ENCODE assay signal across 9 mouse cellular contexts in the genomic region with DNA sequence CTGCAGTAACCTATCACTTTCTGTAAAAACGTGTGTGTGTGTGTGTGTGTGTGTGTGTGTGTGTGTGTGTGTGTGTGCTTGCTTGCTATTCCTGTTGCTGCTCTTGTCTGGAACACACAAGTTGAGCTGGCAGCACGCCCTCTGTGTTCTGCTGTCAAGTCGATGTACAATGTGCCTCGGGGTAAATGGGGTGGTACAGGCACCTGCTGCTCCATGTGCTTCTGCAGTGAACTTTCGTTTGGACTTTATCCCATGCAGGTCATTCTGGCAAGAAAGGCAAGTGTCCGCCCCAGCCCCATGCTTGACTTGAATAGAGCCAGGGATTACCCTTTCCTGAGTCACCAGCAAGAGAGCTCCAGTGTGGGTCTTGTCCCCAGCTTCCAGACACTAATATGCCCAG. TPM values are rescaled to one million over a fixed set of nuclear protein-coding genes. Genes with fewer than 3 reads are reported as not detected.
DNase-seq lines count a peak whose midpoint lies in the region; ATAC-seq lines count a peak whose summit lies in the region.
"Had no signal": no experiment of that assay in that cellular context is flagged by ENCODE, and none has a peak within 500 bp of the region (broad histone marks: within the 10 kb centered on the region; RNA-seq: fewer than 3 reads in every experiment).

No protein-coding gene starts in this region.

- peak overlapping the region; percentile 54 for H3K4me3 ChIP-seq in megakaryocyte, embryonic 14.5 days (replicated peaks)
- no peak overlapping the region for H3K4me3 ChIP-seq in intestine, embryonic 15.5 days (replicated peaks)

- 71% methylated on average over 6 of the region's 6 CpGs for WGBS in intestine, embryonic 15.5 days

- no peak overlapping the region for H3K4me2 ChIP-seq in intestine, embryonic 15.5 days (replicated peaks)

- no peak for ATAC-seq in cerebellum, adult (ENCODE audit: insufficient number of reproducible peaks, low FRiP score, low TSS enrichment)
- ATAC-seq in megakaryocyte, adult 5-6 weeks (ENCODE audit: poor library complexity, severe bottlenecking): no peak
- peak; percentile 42; the same call in 1 of the 2 replicates for ATAC-seq in intestine, embryonic 15.5 days

- no peaks in the 10 kb centered on the region for H3K27me3 ChIP-seq in megakaryocyte, embryonic 14.5 days (replicated peaks)
- no peaks in the 10 kb centered on the region for H3K27me3 ChIP-seq in intestine, embryonic 15.5 days (replicated peaks)

- H3K36me3 ChIP-seq in megakaryocyte, embryonic 14.5 days (replicated peaks; ENCODE audit: low read length): peaks cover 94% of the 10 kb centered on the region
- no peaks in the 10 kb centered on the region for H3K36me3 ChIP-seq in intestine, embryonic 15.5 days

- peak; percentile 78 for DNase-seq in cerebellum, adult 11-12 months
- DNase-seq in right cerebral cortex, postnatal 14 days: peak; percentile 74
- DNase-seq in spleen, postnatal 36 days (ENCODE audit: low spot score in 2 of 2): no peak
- no peak for DNase-seq in retina, postnatal 1 day

- no peak overlapping the region for H3K9ac ChIP-seq in intestine, embryonic 15.5 days

- no peaks in the 10 kb centered on the region for H3K9me3 ChIP-seq in megakaryocyte, embryonic 14.5 days
- H3K9me3 ChIP-seq in intestine, embryonic 15.5 days: no peaks in the 10 kb centered on the region

- no peak overlapping the region for H3K27ac ChIP-seq in intestine, embryonic 15.5 days

- H3K4me1 ChIP-seq in megakaryocyte, embryonic 14.5 days: peaks cover 100% of the 10 kb centered on the region
- peaks cover 22% of the 10 kb centered on the region for H3K4me1 ChIP-seq in intestine, embryonic 15.5 days (replicated peaks)

RNA-seq across cellular contexts. Expression of a gene that starts 1.0 kb away (rescaled TPM):
- not detected in 2 replicates for polyA plus RNA-seq in megakaryocyte, embryonic 14.5 days (2012; ENCODE audit: insufficient read depth, low replicate concordance)
- total RNA-seq in megakaryocyte, adult 5-6 weeks (2015): not detected in 2 replicates
- total RNA-seq in megakaryocyte, adult 5-6 weeks (2017): not detected in 2 replicates
- polyA plus RNA-seq in intestine, embryonic 15.5 days (2015; fragmentation: Nextera tagmentation; extraction: Ambion mirVana): not detected in 2 replicates
- polyA plus RNA-seq: heart, embryonic 14.5 days had no signal

RNA-seq across cellular contexts. Expression of a gene that starts 21.0 kb away (rescaled TPM):
- 117 and 140 TPM in 2 replicates for polyA plus RNA-seq in megakaryocyte, embryonic 14.5 days (2012; ENCODE audit: insufficient read depth, low replicate concordance)
- total RNA-seq in megakaryocyte, adult 5-6 weeks (2015): 108 and 122 TPM in 2 replicates
- total RNA-seq in megakaryocyte, adult 5-6 weeks (2017): 61.7 and 64.4 TPM in 2 replicates
- 25.9 and 26.7 TPM in 2 replicates for polyA plus RNA-seq in intestine, embryonic 15.5 days (2015; fragmentation: Nextera tagmentation; extraction: Ambion mirVana)

Comparison
In these comparisons a context has a peak if more than half of its experiments do, and no peak if none do; other contexts are left out.
1. DNase-seq: peak in cerebellum, adult 11-12 months (single experiment) and right cerebral cortex, postnatal 14 days (single experiment); none in spleen, postnatal 36 days (0 of 2) and retina, postnatal 1 day (single experiment).